Mouse (Mus musculus): ENCODE results near the gene Reps1. TPM values are rescaled to one million over a fixed set of nuclear protein-coding genes. Genes with fewer than 3 reads are reported as not detected.
"Not testable (repeated sequence)": the region's sequence is repeated elsewhere in the genome, so short reads cannot be mapped to it uniquely, and the experiment has no call there.

The Reps1 gene
- polyA plus RNA-seq, 1 experiment from 2014 or later: 32.5 TPM

DNA sequence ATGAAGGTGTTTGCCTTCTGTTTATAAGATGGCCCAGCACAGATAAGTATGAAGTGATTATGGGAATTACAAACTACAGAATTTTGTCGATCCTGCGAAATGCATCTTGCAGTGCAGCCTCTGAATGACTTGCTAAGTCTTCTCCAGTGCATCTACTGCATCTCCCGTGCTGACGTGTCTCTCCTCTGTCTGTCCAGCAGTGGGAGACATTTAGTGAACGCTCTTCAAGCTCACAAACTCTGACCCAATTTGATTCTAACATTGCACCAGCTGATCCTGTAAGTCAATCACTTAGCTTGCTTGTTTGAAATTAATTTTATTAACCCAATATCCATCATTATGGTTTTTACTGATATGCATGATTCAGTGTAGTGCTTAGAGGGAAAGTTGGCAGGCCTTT, 51.8 kb downstream of the Reps1 start:
- Histone ChIP-seq H3K27ac (ENCODE audit: low read depth) (no peak overlapping the region), H3K9me3 (ENCODE audit: low read depth, low read length) (no peaks in the 10 kb centered on the region), H3K4me2 (no peak overlapping the region), H3K9ac (no peak overlapping the region), H3K36me3 (ENCODE audit: insufficient read depth) (peaks cover 15% of the 10 kb centered on the region; the same call in 1 of the 2 replicates), H3K4me3 (ENCODE audit: low read depth, low read length) (no peak overlapping the region), H3K27me3 (ENCODE audit: insufficient read depth, low read length) (no peaks in the 10 kb centered on the region), H3K4me1 (ENCODE audit: insufficient read depth) (no peaks in the 10 kb centered on the region)
- no peak for ATAC-seq (ENCODE audit: insufficient read depth)
- WGBS: 68% methylated on average over 5 of the region's 5 CpGs
- TF ChIP-seq CTCF (IDR thresholded peaks at IDR 0.05; ENCODE audit: low read depth): peak; percentile 51
- peak; percentile 38 for DNase-seq

- H3K4me3 ChIP-seq (ENCODE audit: low read depth, low read length): no peak overlapping the region
- no peaks in the 10 kb centered on the region for H3K4me1 ChIP-seq (ENCODE audit: insufficient read depth)
- no peak for TF ChIP-seq CTCF (IDR thresholded peaks at IDR 0.05; ENCODE audit: low read depth)
- no peak for DNase-seq
- no peak overlapping the region for H3K27ac ChIP-seq (ENCODE audit: low read depth)
- H3K9ac ChIP-seq: no peak overlapping the region
- H3K9me3 ChIP-seq (ENCODE audit: low read depth, low read length): no peaks in the 10 kb centered on the region
- H3K27me3 ChIP-seq (ENCODE audit: insufficient read depth, low read length): no peaks in the 10 kb centered on the region
- ATAC-seq (ENCODE audit: insufficient read depth): no peak
- H3K36me3 ChIP-seq (ENCODE audit: insufficient read depth): peaks cover 7% of the 10 kb centered on the region
- no peak overlapping the region for H3K4me2 ChIP-seq
These were observed 55.3 kb downstream of the Reps1 start for GRCm38 (mm10) chr10:18110940-18111339.

- H3K9me3 ChIP-seq (ENCODE audit: low read depth, low read length): no peaks in the 10 kb centered on the region
- ATAC-seq (ENCODE audit: insufficient read depth) (no peak), DNase-seq (no peak)
- no peak overlapping the region for H3K4me2 ChIP-seq
- H3K36me3 ChIP-seq (ENCODE audit: insufficient read depth): peaks cover 26% of the 10 kb centered on the region
- no peaks in the 10 kb centered on the region for H3K27me3 ChIP-seq (ENCODE audit: insufficient read depth, low read length)
- WGBS: 89% methylated on average over 10 of the region's 10 CpGs
- H3K4me1 ChIP-seq (ENCODE audit: insufficient read depth): no peaks in the 10 kb centered on the region
- no peak for TF ChIP-seq CTCF (IDR thresholded peaks at IDR 0.05; ENCODE audit: low read depth)
- H3K4me3 ChIP-seq (ENCODE audit: low read depth, low read length): no peak overlapping the region
- H3K27ac ChIP-seq (ENCODE audit: low read depth): no peak overlapping the region
- no peak overlapping the region for H3K9ac ChIP-seq
These were observed 57.9 kb downstream of the Reps1 start for GRCm38 (mm10) chr10:18113473-18114093.

- no peak for TF ChIP-seq CTCF (IDR thresholded peaks at IDR 0.05; ENCODE audit: low read depth)
- H3K4me2 ChIP-seq: no peak overlapping the region
- H3K27ac ChIP-seq (ENCODE audit: low read depth): no peak overlapping the region
- ATAC-seq (ENCODE audit: insufficient read depth): no peak
- H3K9me3 ChIP-seq (ENCODE audit: low read depth, low read length): no peaks in the 10 kb centered on the region
- no peak for DNase-seq
- WGBS: 84% methylated on average over 8 of the region's 8 CpGs
- peaks cover 66% of the 10 kb centered on the region for H3K36me3 ChIP-seq (ENCODE audit: insufficient read depth)
- H3K9ac ChIP-seq: no peak overlapping the region
- no peaks in the 10 kb centered on the region for H3K27me3 ChIP-seq (ENCODE audit: insufficient read depth, low read length)
- H3K4me3 ChIP-seq (ENCODE audit: low read depth, low read length): no peak overlapping the region
- no peaks in the 10 kb centered on the region for H3K4me1 ChIP-seq (ENCODE audit: insufficient read depth)
These were observed 62.7 kb downstream of the Reps1 start for GRCm38 (mm10) chr10:18118336-18118735.

DNA sequence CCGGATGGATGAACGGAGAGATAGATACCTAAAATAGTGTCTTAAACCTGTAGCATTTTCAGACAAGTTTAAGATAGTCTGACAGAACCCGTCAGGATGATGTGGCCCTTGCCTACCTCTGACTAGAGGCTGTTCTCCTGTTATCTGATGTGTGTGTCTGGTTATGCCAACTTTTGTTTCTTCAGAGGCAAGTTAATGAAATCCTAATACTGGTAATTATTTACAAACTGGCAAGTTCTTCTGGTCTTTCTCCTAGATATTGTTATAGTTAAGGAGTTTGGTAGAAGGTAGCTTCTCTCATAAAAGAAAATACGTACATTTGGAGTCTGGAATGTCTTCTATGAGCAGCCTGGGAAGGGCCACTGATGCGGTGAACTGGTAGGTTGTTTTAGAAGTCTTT, 74.6 kb downstream of the Reps1 start:
- Histone ChIP-seq H3K27me3 (ENCODE audit: insufficient read depth, low read length) (no peaks in the 10 kb centered on the region), H3K4me2 (no peak overlapping the region), H3K4me3 (ENCODE audit: low read depth, low read length) (no peak overlapping the region), H3K27ac (ENCODE audit: low read depth) (no peak overlapping the region), H3K4me1 (ENCODE audit: insufficient read depth) (no peaks in the 10 kb centered on the region), H3K36me3 (ENCODE audit: insufficient read depth) (peaks cover 7% of the 10 kb centered on the region), H3K9ac (no peak overlapping the region), H3K9me3 (ENCODE audit: low read depth, low read length) (no peaks in the 10 kb centered on the region)
- 92% methylated on average over 5 of the region's 5 CpGs for WGBS
- DNase-seq (no peak), ATAC-seq (ENCODE audit: insufficient read depth) (no peak)
- TF ChIP-seq CTCF (IDR thresholded peaks at IDR 0.05; ENCODE audit: low read depth): no peak

- WGBS: 62% methylated on average over 10 of the region's 10 CpGs
- ATAC-seq (ENCODE audit: insufficient read depth): 0 out of 2 replicates have a peak, but pooled peaks have one; percentile 35
These were observed 76.3 kb downstream of the Reps1 start for GRCm38 (mm10) chr10:18131666-18132650.

GRCm38 (mm10) chr10:18138853-18139503, 83.3 kb downstream of the Reps1 start:
- H3K4me1 ChIP-seq (ENCODE audit: insufficient read depth); H3K9me3 ChIP-seq (ENCODE audit: low read depth, low read length); H3K4me3 ChIP-seq (ENCODE audit: low read depth, low read length); H3K4me2 ChIP-seq; H3K27ac ChIP-seq (ENCODE audit: low read depth); DNase-seq; H3K9ac ChIP-seq; H3K27me3 ChIP-seq (ENCODE audit: insufficient read depth, low read length); H3K36me3 ChIP-seq (ENCODE audit: insufficient read depth): not testable (repeated sequence)
- ATAC-seq (ENCODE audit: insufficient read depth): peak; percentile 49; the same call in 1 of the 2 replicates
- WGBS: 66% methylated on average over 12 of the region's 26 CpGs

More at GRCm38 (mm10) chr10:18131666-18132650, 76.3 kb downstream of the Reps1 start:
- no peaks in the 10 kb centered on the region for H3K36me3 ChIP-seq (ENCODE audit: insufficient read depth)
- peak; percentile 14 for DNase-seq
- H3K9ac ChIP-seq: no peak overlapping the region
- H3K4me3 ChIP-seq (ENCODE audit: low read depth, low read length): no peak overlapping the region
- no peak overlapping the region for H3K4me2 ChIP-seq
- no peaks in the 10 kb centered on the region for H3K4me1 ChIP-seq (ENCODE audit: insufficient read depth)
- no peak overlapping the region for H3K27ac ChIP-seq (ENCODE audit: low read depth)
- H3K27me3 ChIP-seq (ENCODE audit: insufficient read depth, low read length): no peaks in the 10 kb centered on the region
- H3K9me3 ChIP-seq (ENCODE audit: low read depth, low read length): no peaks in the 10 kb centered on the region
- TF ChIP-seq CTCF (IDR thresholded peaks at IDR 0.05; ENCODE audit: low read depth): no peak
